In the genomic region with DNA sequence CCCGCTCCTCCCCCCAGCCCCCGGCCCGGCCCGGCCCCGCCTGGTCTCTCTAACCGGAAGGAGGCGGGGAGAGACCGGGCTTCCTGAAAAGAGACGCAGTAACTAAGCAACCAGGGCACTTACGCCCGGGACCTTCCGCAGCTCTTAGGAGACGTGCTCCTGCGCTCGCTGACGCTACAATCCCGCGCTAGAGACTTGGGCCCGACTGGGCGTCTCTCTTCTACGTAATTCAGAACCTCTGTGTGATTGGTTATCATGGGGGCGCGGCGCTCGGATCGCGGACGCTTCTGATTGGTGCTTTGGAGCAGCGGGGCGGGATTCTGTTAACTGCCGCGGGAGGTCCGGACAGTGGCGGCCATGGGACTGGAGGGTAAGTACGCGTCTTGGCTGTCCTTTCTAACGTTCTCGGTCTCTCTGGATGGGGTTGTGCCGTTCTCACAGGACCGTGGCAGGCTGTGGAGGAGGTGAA, we compare ENCODE assay signal across 8 mouse cellular contexts. TPM values are rescaled to one million over a fixed set of nuclear protein-coding genes. Genes with fewer than 3 reads are reported as not detected.
DNase-seq lines count a peak whose midpoint lies in the region; ATAC-seq and TF ChIP-seq lines count a peak whose summit lies in the region.

A gene (plus strand): TSS at position 317 of the 469 bp plus-strand sequence.

- H3K4me1 ChIP-seq in bone marrow macrophage, adult 2 months (ENCODE audit: control insufficient read depth, insufficient read depth, low read length) = peaks cover 2% of the 10 kb centered on the region
- H3K4me1 ChIP-seq in embryonic fibroblast, embryonic 13.5 days (ENCODE audit: control insufficient read depth, insufficient read depth, low read length) = no peaks in the 10 kb centered on the region
- H3K4me1 ChIP-seq in heart, embryonic 10.5 days = no peaks in the 10 kb centered on the region
- H3K4me1 ChIP-seq in kidney, embryonic 15.5 days = 0 out of 2 replicates have a peak, but pooled peaks cover 8% of the 10 kb centered on the region

- 13% methylated on average over 39 of the region's 40 CpGs for WGBS in heart, embryonic 10.5 days
- WGBS in kidney, embryonic 15.5 days = 13% methylated on average over 40 of the region's 40 CpGs

- peak within 1 kb of the TSS; percentile 51 for H3K4me2 ChIP-seq in kidney, embryonic 15.5 days

- peaks cover 8% of the 10 kb centered on the region; the same call in 1 of the 2 replicates for H3K36me3 ChIP-seq in heart, embryonic 10.5 days
- H3K36me3 ChIP-seq in kidney, embryonic 15.5 days = peaks cover 17% of the 10 kb centered on the region

- H3K4me3 ChIP-seq in bone marrow macrophage, adult 2 months (ENCODE audit: insufficient read depth, low read length) = peak within 1 kb of the TSS; percentile 89
- H3K4me3 ChIP-seq in embryonic fibroblast, embryonic 13.5 days (ENCODE audit: insufficient read depth, low read length) = peak within 1 kb of the TSS; percentile 94
- peak within 1 kb of the TSS; percentile 65 for H3K4me3 ChIP-seq in heart, embryonic 10.5 days
- H3K4me3 ChIP-seq in kidney, embryonic 15.5 days (replicated peaks) = peak within 1 kb of the TSS; percentile 60

- H3K9me3 ChIP-seq in heart, embryonic 10.5 days = no peaks in the 10 kb centered on the region
- no peaks in the 10 kb centered on the region for H3K9me3 ChIP-seq in kidney, embryonic 15.5 days (replicated peaks)

- peak within 1 kb of the TSS; percentile 56 for H3K9ac ChIP-seq in kidney, embryonic 15.5 days

- DNase-seq in A20 (ENCODE audit: low read depth, low spot score) (peak; percentile 93), liver (peak; percentile 93)
- DNase-seq in heart, embryonic 10.5 days (ENCODE audit: low spot score) = peak; percentile 96
- peak; percentile 88 to 92 for DNase-seq in spleen, postnatal 4 days (ENCODE audit: low spot score in 2 of 2)

- H3K27ac ChIP-seq in bone marrow macrophage, adult 2 months (ENCODE audit: insufficient read depth, low read depth, low read length) = peak within 1 kb of the TSS; percentile 46
- no peak within 1 kb of the TSS for H3K27ac ChIP-seq in embryonic fibroblast, embryonic 13.5 days (ENCODE audit: insufficient read depth, low read length)
- H3K27ac ChIP-seq in heart, embryonic 10.5 days = peak within 1 kb of the TSS; percentile 87
- peak within 1 kb of the TSS; percentile 82 for H3K27ac ChIP-seq in kidney, embryonic 15.5 days

- ATAC-seq in kidney, embryonic 15.5 days (replicated peaks; ENCODE audit: low FRiP score) = peak; percentile 100
- peak; percentile 100 for ATAC-seq in monocyte, adult 5-6 weeks (replicated peaks; ENCODE audit: insufficient number of reproducible peaks, low FRiP score, low TSS enrichment, poor library complexity, severe bottlenecking)

- H3K27me3 ChIP-seq in heart, embryonic 10.5 days (ENCODE audit: insufficient read depth, poor library complexity, severe bottlenecking) = peaks cover 8% of the 10 kb centered on the region; the same call in 1 of the 2 replicates
- H3K27me3 ChIP-seq in kidney, embryonic 15.5 days = peaks cover 46% of the 10 kb centered on the region

- no peak for TF ChIP-seq POLR2A in bone marrow macrophage, adult 2 months (IDR thresholded peaks at IDR 0.05; ENCODE audit: borderline replicate concordance, low read depth, low read length)
- peak; percentile 84 for TF ChIP-seq POLR2A in embryonic fibroblast, embryonic 13.5 days (IDR thresholded peaks at IDR 0.05; ENCODE audit: low read depth, low read length)

- TF ChIP-seq CTCF in bone marrow macrophage, adult 2 months (IDR thresholded peaks at IDR 0.05; ENCODE audit: low read depth, low read length) = no peak
- no peak for TF ChIP-seq CTCF in embryonic fibroblast, embryonic 13.5 days (IDR thresholded peaks at IDR 0.05; ENCODE audit: borderline replicate concordance, insufficient read depth, low read length)

RNA-seq across cellular contexts. Expression of the gene that starts here (rescaled TPM):
- polyA plus RNA-seq in bone marrow macrophage, adult 2 months (2012; ENCODE audit: insufficient read depth, insufficient read length, missing spikeins) = 5.8 and 6.2 TPM in 2 replicates
- 11.3 and 13.7 TPM in 2 replicates for polyA plus RNA-seq in embryonic fibroblast, embryonic 13.5 days (2011; ENCODE audit: insufficient read length, low read depth, missing spikeins)
- 12.4 and 13.2 TPM in 2 replicates for polyA plus RNA-seq in heart, embryonic 10.5 days (2016; fragmentation: Nextera tagmentation; extraction: Ambion mirVana)
- 13.8 and 14.0 TPM in 2 replicates for polyA plus RNA-seq in kidney, embryonic 15.5 days (2015; fragmentation: Nextera tagmentation; extraction: Ambion mirVana)
- 10.9 to 15.9 TPM (median 11.4 TPM) in 3 replicates for total RNA-seq in monocyte, adult 5-6 weeks (2017)
